Mouse (Mus musculus) bone marrow, adult 2 months (tissue): ENCODE results near the gene Hsd11b1. TPM values are rescaled to one million over a fixed set of nuclear protein-coding genes. Genes with fewer than 3 reads are reported as not detected.

Experiments used
- H3K27ac ChIP-seq: fragments of 200-500 bp; 2 replicates; pipeline ENCODE4 v1.5.1; 2012; ENCODE audit warnings: low read depth, mild to moderate bottlenecking, control low read depth, inconsistent platforms, low read length; ENCODE audit not compliant: control insufficient read depth, poor library complexity, insufficient read depth
- H3K4me1 ChIP-seq: fragments of 200-500 bp; 2 replicates; pipeline ENCODE4 v1.6.1; 2011; ENCODE audit warnings: low read length; ENCODE audit not compliant: control insufficient read depth, insufficient read depth
- H3K4me3 ChIP-seq: fragments of 200-500 bp; replicated peaks from 2 replicates; pipeline ENCODE3; 2011; ENCODE audit warnings: mild to moderate bottlenecking, low read depth, low read length, control low read depth; ENCODE audit not compliant: control insufficient read depth
- CTCF ChIP-seq: fragments of 200-500 bp; IDR thresholded peaks from 2 replicates; pipeline ENCODE4 v1.5.1; 2011; ENCODE audit warnings: low read length, control low read depth; ENCODE audit not compliant: control insufficient read depth, insufficient read depth
- POLR2A ChIP-seq: fragments of 200-500 bp; IDR thresholded peaks from 2 replicates; pipeline ENCODE4 v1.6.1; 2011; ENCODE audit warnings: low read depth, mild to moderate bottlenecking, control low read depth, low read length, borderline replicate concordance; ENCODE audit not compliant: control insufficient read depth
- WGBS: fragments of 180-500 bp; shearing (Covaris S2); methylation state at CpG from one replicate; pipeline ENCODE4 v1.1.7; 2018; 5-methylcytosine and 5-hydroxymethylcytosine counted together
- polyA plus RNA-seq: library from polyadenylated mRNA; stranded (reverse); fragments of >200 nt; gene quantifications from 2 replicates; pipeline ENCODE4 v1.2.4, GENCODE M21; 2011; ENCODE audit warnings: low replicate concordance; ENCODE audit not compliant: missing spikeins, insufficient read depth, insufficient read length

Gene Hsd11b1
- polyA plus RNA-seq, 1 experiment = 20.6 TPM

DNA sequence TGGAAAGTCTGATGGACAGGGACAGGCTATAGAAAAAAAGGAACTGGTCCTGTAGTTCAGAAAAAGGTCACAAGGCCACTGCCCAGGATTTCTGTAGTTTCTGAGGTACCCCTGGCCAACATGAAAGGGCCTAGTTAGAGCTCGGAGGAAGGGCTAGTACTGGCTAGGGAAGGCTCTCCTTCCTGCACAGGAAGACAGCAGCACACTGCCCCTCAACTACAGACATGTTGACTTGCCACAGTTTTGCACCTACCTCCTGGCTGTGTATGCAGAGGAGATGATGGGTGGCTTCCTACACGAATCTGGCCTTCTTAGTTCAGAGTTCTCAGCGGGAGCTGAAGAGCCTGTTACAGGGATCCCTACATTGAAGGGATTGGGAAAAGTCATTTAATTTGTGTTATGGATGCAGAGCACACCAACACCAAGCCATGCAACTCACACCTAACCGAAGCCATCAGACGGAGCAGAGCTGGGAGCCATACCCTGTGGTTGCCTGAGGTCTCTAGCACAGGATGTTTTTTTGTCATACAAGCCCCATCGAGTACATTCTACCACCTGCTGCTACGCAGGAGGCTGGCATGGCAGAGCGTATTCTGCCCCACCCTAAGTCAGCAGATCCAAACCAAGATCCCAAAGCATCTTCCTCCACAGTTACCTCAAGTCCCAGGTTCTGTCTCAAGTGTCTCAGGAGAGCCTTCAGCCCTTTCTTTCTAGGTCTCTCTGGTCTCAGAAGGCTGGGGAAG lies 63.1 kb downstream of the Hsd11b1 start:
- peak overlapping the region; percentile 95 for H3K27ac ChIP-seq
- TF ChIP-seq CTCF (no peak), POLR2A (no peak)
- 1% methylated on average over 8 of the region's 8 CpGs for WGBS
- H3K4me1 ChIP-seq = peaks cover 2% of the 10 kb centered on the region; the same call in 1 of the 2 replicates
- peak overlapping the region; percentile 83 for H3K4me3 ChIP-seq

DNA sequence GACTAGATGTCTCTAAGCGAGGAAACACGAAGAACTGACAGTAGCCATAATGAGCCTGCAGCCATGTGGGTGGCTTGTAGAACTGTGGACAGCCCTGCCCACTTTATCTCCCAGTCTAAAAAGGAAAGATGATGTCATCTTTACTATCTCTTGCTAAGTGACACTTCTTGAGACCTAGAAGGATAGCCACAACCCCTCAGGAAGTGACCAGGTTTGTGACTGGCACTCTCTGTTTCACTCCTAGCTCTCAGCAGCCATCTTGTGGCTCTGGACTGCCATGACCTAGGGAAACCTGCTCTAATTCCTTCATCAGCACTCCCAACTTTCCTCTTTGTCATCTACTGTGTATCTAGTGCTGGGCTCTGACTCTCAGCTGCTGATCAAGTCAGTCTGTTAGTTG lies 65.6 kb downstream of the Hsd11b1 start:
- TF ChIP-seq POLR2A = no peak
- TF ChIP-seq CTCF = no peak
- Histone ChIP-seq H3K27ac (no peak overlapping the region), H3K4me1 (peaks cover 2% of the 10 kb centered on the region; the same call in 1 of the 2 replicates), H3K4me3 (no peak overlapping the region)
- 74% methylated on average over 2 of the region's 2 CpGs for WGBS

DNA sequence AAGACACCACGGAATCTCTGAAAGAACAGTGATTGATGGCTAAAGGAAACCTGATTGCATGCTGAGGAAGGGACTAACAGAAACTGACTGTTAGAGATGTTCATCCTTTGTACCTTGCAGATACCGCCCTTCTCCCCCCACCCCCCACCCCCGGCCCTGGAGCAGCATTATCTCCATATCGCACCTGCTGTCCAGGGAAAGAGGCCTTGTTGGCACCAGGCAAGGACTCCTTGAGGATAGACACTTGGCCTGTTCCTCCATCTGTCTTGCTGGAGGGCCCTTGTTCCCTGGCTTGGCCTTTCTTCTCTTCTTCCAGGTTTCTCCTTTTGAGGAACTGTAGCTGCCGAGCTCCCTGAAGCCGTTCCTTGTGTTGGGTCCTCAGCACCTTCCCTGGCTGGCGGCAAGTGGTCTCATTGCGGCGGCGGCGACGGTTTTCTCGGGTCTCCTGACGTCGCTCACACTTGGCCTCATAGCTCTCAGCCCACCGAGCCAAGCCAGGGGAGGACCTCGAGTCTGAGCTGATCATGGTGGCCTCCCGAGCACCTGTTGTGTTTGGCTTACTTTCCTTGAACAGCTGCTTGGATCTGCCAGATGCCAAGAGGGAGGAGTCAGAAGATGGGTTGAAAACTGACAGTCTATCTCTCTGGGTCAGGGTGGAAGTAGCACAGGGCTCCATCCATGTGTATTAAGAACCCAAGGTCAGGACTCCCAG lies 66.2 kb downstream of the Hsd11b1 start:
- no peak overlapping the region for H3K27ac ChIP-seq

DNA sequence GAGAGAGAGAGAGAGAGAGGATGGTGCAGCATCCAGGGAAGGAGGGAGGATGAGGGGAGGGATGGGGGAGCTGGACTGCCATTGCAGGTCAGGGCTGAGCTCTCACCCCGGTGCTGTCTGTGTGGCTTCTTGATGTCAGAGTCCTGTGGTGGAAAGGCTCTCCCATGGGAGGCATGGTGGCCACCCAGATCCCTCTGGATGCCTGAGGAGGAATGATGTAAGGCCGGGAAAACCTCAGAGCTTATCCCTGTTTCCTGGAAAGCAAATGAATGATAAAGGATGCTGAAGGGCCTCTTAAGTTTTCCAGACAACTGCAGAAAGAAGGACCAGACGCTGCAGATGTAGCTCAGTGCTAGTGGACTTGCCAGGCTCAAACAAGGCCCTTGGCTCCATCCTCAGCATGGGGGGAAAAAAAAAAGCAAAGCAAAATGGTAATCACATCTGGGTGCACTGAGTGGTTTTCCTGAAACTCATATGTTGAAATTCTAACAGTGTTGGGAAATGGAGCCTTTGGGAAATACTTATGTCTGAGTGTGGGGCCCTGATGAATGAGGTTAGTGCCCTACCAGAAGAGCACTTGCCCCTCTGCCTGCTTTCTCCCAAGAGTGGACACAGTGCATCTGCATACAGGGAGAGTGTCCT lies 68.6 kb downstream of the Hsd11b1 start:
- H3K27ac ChIP-seq = no peak overlapping the region
- H3K4me1 ChIP-seq = no peaks in the 10 kb centered on the region; the same call in 1 of the 2 replicates
- 77% methylated on average over 3 of the region's 3 CpGs for WGBS
- TF ChIP-seq CTCF = no peak
- TF ChIP-seq POLR2A = no peak
- H3K4me3 ChIP-seq = no peak overlapping the region

More for the DNA sequence above, 66.2 kb downstream of the Hsd11b1 start:
- WGBS = 84% methylated on average over 18 of the region's 18 CpGs
- no peak for TF ChIP-seq CTCF
- TF ChIP-seq POLR2A = no peak
- H3K4me1 ChIP-seq = peaks cover 2% of the 10 kb centered on the region; the same call in 1 of the 2 replicates
- no peak overlapping the region for H3K4me3 ChIP-seq

DNA sequence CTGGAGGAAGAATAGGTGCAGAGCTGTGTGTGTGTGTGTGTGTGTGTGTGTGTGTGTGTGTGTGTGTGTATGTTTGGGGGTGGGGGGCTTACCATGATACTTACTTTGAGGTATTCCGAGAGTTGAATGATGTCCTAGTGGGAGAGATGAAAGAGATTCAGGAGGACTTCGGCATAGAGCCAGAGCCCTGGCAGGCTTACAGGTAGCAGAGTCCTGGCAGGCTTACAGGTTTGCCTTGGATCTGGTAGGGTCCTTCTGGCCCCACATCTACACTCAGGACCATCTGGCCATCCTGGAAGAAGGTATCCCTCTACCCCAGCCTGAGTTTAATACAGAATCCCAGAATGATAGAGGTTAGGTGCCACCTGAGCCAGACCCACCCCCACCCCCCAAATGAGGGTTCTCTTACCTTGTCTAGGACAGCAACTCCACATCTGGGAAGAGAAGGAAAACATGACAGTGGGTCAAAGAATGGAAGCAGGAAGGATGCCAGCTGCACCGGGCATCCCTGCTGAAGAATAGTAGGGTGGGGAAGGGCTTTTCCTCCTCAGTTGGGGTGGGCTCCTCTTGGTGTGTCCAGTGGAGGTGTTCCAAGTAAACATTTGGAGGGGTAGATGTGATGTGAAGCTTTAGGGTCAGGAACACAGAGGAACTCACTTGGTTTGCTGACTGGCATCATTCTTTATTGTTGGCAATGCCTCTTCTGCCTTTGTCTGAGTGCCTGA lies 69.3 kb downstream of the Hsd11b1 start:
- Histone ChIP-seq H3K4me1 (peaks cover 2% of the 10 kb centered on the region; the same call in 1 of the 2 replicates), H3K4me3 (no peak overlapping the region), H3K27ac (no peak overlapping the region)
- 85% methylated on average over 3 of the region's 3 CpGs for WGBS
- TF ChIP-seq CTCF (no peak), POLR2A (no peak)

DNA sequence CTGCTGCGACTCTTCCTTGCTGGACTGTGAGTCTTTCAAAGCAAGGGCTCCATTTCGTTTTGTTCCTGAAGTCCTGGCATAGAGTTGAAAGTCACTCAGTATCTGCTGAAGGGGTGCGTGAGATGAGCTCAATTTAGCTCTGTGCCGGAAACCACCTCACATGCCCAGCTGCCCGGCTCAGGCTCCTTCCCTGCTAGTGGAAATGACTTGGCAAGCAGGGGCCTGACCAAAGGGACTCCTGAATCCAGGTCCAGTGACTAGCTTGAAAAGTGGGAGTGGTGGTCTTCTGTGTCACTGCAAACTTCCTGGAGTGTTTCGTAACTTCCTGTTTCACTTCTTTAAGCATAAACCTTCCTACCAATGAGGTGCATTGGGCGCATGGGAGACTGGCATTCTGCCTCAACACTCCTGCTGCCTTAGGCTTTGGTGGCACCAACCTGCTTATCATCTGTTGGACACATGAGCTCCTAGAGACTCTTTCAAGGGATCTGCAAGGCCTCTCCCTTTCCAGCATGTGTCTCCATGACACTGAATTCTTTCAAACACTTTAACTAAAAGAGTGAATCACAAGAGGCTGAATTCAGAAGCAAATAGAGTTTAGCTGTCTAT lies 72.1 kb downstream of the Hsd11b1 start:
- H3K4me1 ChIP-seq = peaks cover 2% of the 10 kb centered on the region; the same call in 1 of the 2 replicates
- whole genome bisulfite sequencing = 19% methylated on average over 7 of the region's 7 CpGs
- peak overlapping the region; percentile 31 for H3K27ac ChIP-seq
- H3K4me3 ChIP-seq = no peak overlapping the region
- TF ChIP-seq POLR2A = no peak
- TF ChIP-seq CTCF = no peak

DNA sequence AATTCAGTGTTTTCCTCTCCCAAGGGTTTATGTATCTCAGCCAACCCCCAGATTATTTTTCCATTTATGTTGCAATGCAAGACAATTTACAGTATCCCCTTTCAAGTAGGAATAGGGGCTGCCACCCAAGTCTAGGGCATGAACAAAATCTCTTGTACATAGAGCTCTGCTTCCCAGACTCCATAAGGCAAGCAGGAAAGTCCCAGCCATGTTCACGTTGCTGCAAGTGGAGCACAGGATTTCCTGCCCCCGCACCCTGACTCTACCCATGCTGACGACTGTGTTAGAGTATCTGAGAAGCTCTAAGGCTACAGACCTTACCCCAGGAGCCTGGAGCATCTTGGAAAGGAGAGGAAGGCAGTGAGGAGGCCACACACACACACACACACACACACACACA lies 74.1 kb downstream of the Hsd11b1 start:
- TF ChIP-seq CTCF (no peak), POLR2A (no peak)
- H3K4me3 ChIP-seq = no peak overlapping the region
- 32% methylated on average over 3 of the region's 3 CpGs for WGBS
- H3K27ac ChIP-seq = peak overlapping the region; percentile 51
- H3K4me1 ChIP-seq = peaks cover 2% of the 10 kb centered on the region; the same call in 1 of the 2 replicates
